Mouse (Mus musculus) hindbrain, embryonic 16.5 days (tissue): ENCODE measurements at regions not wholly inside any gene's neighbourhood (a gene's known extent, or its start where the extent isn't known, plus 50 kb on each side); places are given as distances from the start of the nearest gene placed in this dataset.

ENCODE experiments used
- ATAC-seq: fragments of 200-750 bp; cut with Nextera tagmentation; 2 replicates; pipeline ENCODE4 v1.8.0; 2017; ENCODE audit warnings: moderate TSS enrichment, moderate library complexity
- H3K27ac ChIP-seq: fragments of 300-500 bp; sonication (generic); 2 replicates; pipeline ENCODE4 v1.5.1; 2014; ENCODE audit warnings: low read depth, mild to moderate bottlenecking, control low read depth, low read length, moderate library complexity
- H3K27me3 ChIP-seq: fragments of 300-500 bp; sonication (generic); replicated peaks from 2 replicates; pipeline ENCODE4 v1.6.1; 2014; ENCODE audit warnings: low read length; ENCODE audit not compliant: control insufficient read depth, insufficient read depth
- H3K36me3 ChIP-seq: fragments of 300-500 bp; sonication (generic); 2 replicates; pipeline ENCODE4 v1.6.1; 2014; ENCODE audit warnings: mild to moderate bottlenecking, low read length, moderate library complexity, mixed read lengths; ENCODE audit not compliant: control insufficient read depth, insufficient read depth
- H3K4me1 ChIP-seq: fragments of 300-500 bp; sonication (generic); 2 replicates; pipeline ENCODE4 v1.6.1; 2014; ENCODE audit warnings: low read depth, low read length; ENCODE audit not compliant: control insufficient read depth, insufficient read depth
- H3K4me2 ChIP-seq: fragments of 300-500 bp; sonication (generic); 2 replicates; pipeline ENCODE4 v1.6.1; 2014; ENCODE audit warnings: mild to moderate bottlenecking, low read length, control low read depth, moderate library complexity
- H3K4me3 ChIP-seq: fragments of 300-500 bp; sonication (generic); 2 replicates; pipeline ENCODE4 v1.5.1; 2014; ENCODE audit warnings: mild to moderate bottlenecking, low read length, control low read depth, moderate library complexity
- H3K9ac ChIP-seq: fragments of 300-500 bp; sonication (generic); 2 replicates; pipeline ENCODE4 v1.6.1; 2014; ENCODE audit warnings: low read depth, mild to moderate bottlenecking, control low read depth, low read length, moderate library complexity
- H3K9me3 ChIP-seq: fragments of 300-500 bp; sonication (generic); 2 replicates; pipeline ENCODE4 v1.6.1; 2014; ENCODE audit warnings: mild to moderate bottlenecking, low read length, moderate library complexity; ENCODE audit not compliant: control insufficient read depth
- WGBS: fragments of 180-500 bp; shearing (Covaris S2); extraction: QIAGEN DNeasy Blood & Tissue Kit; methylation state at CpG from one replicate; pipeline ENCODE4 v1.1.7; 2014; 5-methylcytosine and 5-hydroxymethylcytosine counted together

DNA sequence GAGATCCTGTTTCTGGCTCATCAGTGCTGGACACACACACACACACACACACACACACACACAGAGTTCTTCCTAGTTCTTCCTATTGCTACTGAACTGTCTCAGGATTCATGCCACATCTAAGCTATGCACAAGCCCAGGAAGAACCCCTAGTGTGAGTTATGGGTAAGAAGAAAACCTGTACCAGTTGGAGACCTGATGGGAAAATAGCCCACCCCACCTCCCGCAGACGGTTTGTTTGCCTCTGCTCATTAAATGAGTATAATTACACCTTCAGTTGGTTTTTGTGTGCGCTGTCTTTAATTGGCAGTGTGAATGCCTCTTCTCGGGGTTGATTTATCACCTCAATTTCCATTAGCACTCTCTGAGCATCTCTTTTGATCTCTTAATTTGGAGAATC is 165.8 kb upstream of the Mocs1 start:
- H3K4me2 ChIP-seq: no peak overlapping the region
- H3K36me3 ChIP-seq: no peaks in the 10 kb centered on the region
- no peak overlapping the region for H3K27ac ChIP-seq
- no peaks in the 10 kb centered on the region for H3K9me3 ChIP-seq
- 36% methylated on average over 4 of the region's 4 CpGs for WGBS
- ATAC-seq: peak; percentile 24; the same call in 1 of the 2 replicates
- H3K9ac ChIP-seq: no peak overlapping the region
- no peaks in the 10 kb centered on the region for H3K4me1 ChIP-seq
- H3K4me3 ChIP-seq: no peak overlapping the region
- no peaks in the 10 kb centered on the region for H3K27me3 ChIP-seq

DNA sequence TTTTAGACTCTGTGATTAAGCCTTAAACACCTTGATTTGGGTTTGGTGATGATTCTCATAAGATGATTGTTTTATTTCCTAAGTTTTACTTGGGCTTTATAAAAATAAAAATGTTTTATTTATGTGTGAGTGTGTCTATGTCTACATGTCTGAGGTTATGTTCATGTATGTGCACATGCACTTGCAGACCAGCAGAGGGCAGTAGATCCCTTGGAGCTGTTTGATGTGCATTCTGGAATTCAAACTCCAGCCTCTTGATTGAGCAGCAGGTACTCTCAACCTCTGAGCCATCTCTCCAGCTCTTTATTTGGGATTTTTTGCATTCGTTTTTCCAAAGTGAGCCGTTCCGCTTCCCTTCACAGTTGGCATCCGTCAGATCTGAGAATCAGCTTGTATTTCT is 161.8 kb upstream of the Mocs1 start:
- Histone ChIP-seq H3K4me2 (no peak overlapping the region), H3K9me3 (no peaks in the 10 kb centered on the region), H3K36me3 (no peaks in the 10 kb centered on the region), H3K4me3 (no peak overlapping the region), H3K4me1 (no peaks in the 10 kb centered on the region), H3K27me3 (no peaks in the 10 kb centered on the region), H3K27ac (no peak overlapping the region), H3K9ac (no peak overlapping the region)
- WGBS: 90% methylated on average over 4 of the region's 4 CpGs
- ATAC-seq: no peak

DNA sequence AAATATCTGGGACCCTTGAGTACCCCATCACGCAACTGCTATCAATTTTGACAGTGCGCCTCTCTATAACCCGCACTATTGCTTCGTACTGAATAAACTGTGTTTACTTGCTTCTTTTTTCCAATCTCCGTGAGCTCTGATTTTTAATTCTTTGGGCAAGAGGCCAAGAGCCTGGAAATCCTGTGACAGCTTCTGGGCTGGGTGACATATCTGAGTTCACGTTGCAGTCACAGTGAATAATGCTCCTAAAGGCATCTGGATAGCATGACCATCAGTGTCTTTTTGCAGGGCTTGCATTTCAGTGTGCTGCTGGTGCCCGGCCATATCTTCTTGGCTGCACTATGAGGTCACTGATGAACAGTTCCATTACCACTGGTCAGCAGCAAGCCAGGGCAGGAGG is 158.2 kb upstream of the Mocs1 start:
- 73% methylated on average over 7 of the region's 7 CpGs for WGBS
- H3K36me3 ChIP-seq: no peaks in the 10 kb centered on the region

DNA sequence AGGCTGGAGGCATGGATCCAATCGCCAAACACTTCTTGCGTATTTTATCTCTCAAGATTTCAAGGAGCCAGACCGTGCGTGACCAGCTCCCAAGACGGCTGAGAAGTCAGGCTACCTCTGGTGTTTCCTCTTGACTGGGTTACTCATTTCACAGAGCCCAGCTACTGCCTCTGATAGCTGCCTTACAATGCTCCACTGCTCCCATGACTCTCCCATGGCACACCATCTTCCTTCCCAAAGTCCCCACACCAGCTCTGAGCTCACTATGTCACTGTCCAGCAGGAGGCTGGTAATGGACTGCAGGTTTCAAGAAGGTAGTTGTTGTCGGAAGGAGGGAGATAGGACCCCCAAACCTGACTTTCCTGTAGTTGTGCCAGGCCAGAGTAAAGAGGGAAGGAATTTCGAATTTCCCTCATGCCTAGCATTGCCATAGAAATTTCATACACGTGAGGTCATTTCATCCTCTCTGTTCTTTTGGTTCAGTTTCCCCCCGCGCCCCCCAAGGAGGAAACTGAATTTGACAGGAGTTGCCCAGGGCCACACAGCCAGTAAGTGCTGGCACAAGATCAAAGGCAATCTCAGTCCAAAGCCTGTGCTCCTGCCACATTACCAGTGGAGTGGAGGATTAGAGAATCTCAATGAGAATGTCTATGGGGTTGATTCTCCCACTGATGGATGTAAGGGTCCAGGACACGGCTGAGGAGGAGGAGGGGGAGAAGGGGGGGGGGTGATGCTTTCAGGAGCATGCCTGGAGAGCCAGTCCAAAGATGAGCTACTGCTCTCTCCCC is 155.3 kb upstream of the Mocs1 start:
- Histone ChIP-seq H3K27me3 (no peaks in the 10 kb centered on the region), H3K9me3 (no peaks in the 10 kb centered on the region), H3K4me3 (no peak overlapping the region), H3K36me3 (no peaks in the 10 kb centered on the region), H3K27ac (no peak overlapping the region), H3K4me2 (no peak overlapping the region), H3K9ac (no peak overlapping the region), H3K4me1 (no peaks in the 10 kb centered on the region)
- 72% methylated on average over 10 of the region's 11 CpGs for WGBS
- ATAC-seq: no peak

More for the DNA sequence above, 158.2 kb upstream of the Mocs1 start:
- ATAC-seq: 0 out of 2 replicates have a peak, but pooled peaks have one; percentile 37
- Histone ChIP-seq H3K9ac (no peak overlapping the region), H3K9me3 (no peaks in the 10 kb centered on the region), H3K27me3 (no peaks in the 10 kb centered on the region), H3K4me3 (no peak overlapping the region), H3K4me2 (no peak overlapping the region), H3K27ac (no peak overlapping the region), H3K4me1 (no peaks in the 10 kb centered on the region)

DNA sequence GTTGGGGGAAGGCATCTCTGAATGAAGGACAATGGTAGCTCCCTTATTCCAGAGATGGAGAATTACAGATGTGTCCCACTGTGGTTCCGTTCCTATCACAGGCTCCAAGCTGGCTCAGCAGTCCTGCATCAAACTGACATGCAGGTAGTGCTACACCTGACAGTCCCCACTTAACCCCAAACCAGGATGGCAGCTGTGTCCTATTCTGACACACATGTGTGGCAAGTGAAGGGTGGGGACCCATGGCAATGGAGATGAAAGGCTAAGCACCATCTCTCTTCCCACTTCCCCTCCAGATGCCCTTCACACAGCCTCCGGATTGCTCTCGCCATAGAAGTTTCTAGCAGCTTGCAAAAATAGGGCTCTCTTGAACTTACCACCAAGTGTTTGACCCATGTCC is 153.2 kb upstream of the Mocs1 start:
- Histone ChIP-seq H3K36me3 (no peaks in the 10 kb centered on the region), H3K27me3 (no peaks in the 10 kb centered on the region), H3K4me1 (no peaks in the 10 kb centered on the region; the same call in 1 of the 2 replicates), H3K4me2 (no peak overlapping the region), H3K27ac (no peak overlapping the region), H3K9me3 (no peaks in the 10 kb centered on the region), H3K9ac (no peak overlapping the region), H3K4me3 (no peak overlapping the region)
- 92% methylated on average over 3 of the region's 3 CpGs for WGBS
- no peak for ATAC-seq

DNA sequence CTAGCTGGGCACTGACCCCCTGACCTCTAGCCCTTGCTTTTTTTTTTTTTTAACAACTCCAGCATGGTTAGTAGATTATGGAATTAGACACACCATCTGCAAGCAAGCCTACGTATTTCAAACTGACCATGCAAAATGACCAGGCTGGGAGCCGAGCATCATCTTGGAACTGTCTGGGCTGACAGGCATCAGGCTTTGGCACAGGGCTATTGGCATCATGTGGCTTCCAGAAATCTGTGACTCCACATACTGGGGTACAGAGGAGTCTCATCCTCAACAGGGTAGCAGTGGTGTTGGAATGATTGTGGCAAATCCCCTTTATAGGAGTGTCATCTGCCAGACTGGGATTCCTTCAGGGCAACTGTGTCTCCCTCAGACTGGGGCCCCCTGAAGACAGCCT is 152.7 kb upstream of the Mocs1 start:
- WGBS: 77% methylated on average over 2 of the region's 2 CpGs
- no peaks in the 10 kb centered on the region for H3K27me3 ChIP-seq
- no peak for ATAC-seq

DNA sequence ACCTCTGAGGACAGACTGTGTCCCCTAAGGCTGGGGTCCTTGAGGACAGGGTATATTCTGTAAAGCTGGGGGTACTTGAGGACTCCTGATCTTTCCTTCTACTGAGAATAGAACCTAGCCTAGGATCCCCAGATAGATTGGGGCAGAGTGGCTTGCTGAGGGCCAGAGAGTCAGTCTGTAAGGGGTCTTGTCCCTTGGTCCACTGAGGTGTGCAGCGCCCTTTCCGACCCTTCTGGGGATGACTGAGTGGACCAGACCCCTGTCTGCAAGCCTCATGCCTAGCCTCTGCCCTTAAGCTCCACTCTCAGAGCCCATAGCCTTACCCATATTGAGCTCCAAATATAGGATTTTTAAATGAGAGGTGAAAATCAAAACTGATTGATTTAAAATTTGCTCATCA is 152.2 kb upstream of the Mocs1 start:
- H3K36me3 ChIP-seq: no peaks in the 10 kb centered on the region
- no peak overlapping the region for H3K9ac ChIP-seq
- no peak overlapping the region for H3K4me2 ChIP-seq
- no peak overlapping the region for H3K4me3 ChIP-seq
- ATAC-seq: no peak
- no peaks in the 10 kb centered on the region for H3K9me3 ChIP-seq
- no peaks in the 10 kb centered on the region for H3K27me3 ChIP-seq
- H3K27ac ChIP-seq: no peak overlapping the region
- no peaks in the 10 kb centered on the region; the same call in 1 of the 2 replicates for H3K4me1 ChIP-seq
- 95% methylated on average over 2 of the region's 2 CpGs for WGBS

More for the DNA sequence above, 152.7 kb upstream of the Mocs1 start:
- no peak overlapping the region for H3K9ac ChIP-seq
- no peaks in the 10 kb centered on the region; the same call in 1 of the 2 replicates for H3K4me1 ChIP-seq
- no peak overlapping the region for H3K4me3 ChIP-seq
- no peak overlapping the region for H3K27ac ChIP-seq
- H3K4me2 ChIP-seq: no peak overlapping the region
- H3K36me3 ChIP-seq: no peaks in the 10 kb centered on the region
- H3K9me3 ChIP-seq: no peaks in the 10 kb centered on the region

DNA sequence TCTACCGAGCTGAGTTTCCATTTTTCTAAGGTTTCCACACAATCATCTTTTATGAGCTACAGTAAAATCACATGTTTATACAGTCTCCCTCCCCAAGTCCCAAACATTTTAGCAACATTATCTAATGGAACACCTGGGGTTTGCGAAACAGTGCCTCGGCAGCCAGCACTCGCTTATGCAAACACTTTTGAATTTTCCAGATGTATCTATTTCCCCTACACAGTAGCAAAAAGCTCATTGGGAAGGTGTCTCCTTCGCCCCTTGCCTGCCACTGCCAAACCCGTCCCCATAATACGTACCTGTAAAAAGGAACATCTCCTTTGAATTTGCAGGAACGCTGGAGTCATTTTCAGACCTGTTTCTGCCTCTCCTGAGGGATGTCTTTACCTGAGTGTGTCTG is 149.6 kb upstream of the Mocs1 start:
- H3K9ac ChIP-seq: no peak overlapping the region
- WGBS: 85% methylated on average over 8 of the region's 8 CpGs
- H3K27ac ChIP-seq: no peak overlapping the region

DNA sequence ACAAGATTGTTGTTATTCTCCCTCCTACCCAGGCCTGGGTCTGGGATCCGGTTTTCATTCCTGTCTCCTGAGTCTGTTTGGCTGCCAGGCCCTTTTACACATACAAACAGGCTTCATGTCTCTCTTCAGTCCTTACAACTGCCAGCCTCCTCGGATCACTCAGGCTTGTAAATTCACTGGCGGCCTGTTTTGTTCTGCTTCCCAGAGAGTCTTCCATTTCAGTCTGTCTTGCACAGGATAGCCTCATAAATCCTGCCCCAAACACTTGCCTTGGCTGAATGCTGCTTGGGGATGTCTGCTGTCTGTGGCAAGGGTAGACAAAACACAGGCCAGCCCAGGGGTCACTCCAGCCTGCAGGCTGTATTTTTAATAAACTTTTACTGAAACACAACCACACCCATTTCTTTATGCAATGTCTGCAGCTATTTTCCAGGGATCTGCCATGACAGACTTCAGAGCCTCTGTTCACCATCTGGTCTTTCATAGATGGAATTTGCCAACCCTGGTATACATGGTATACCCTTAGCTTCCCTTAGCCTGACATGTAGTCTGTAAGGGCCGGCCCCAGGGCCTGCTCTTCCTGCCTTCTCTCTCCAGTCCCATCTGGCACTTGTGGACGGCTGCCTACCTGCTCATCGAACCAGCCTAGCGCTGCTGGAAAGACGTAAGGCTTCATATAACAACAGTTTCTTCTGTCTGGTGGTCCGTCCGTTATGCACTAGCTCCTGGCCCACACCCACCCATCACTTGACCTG is 149.0 kb upstream of the Mocs1 start:
- Histone ChIP-seq H3K27me3 (no peaks in the 10 kb centered on the region), H3K4me3 (no peak overlapping the region), H3K36me3 (no peaks in the 10 kb centered on the region), H3K9me3 (no peaks in the 10 kb centered on the region), H3K4me1 (no peaks in the 10 kb centered on the region; the same call in 1 of the 2 replicates), H3K9ac (no peak overlapping the region), H3K4me2 (no peak overlapping the region), H3K27ac (no peak overlapping the region)
- 57% methylated on average over 10 of the region's 10 CpGs for WGBS
- peak; percentile 50; the same call in 1 of the 2 replicates for ATAC-seq

More for the DNA sequence above, 149.6 kb upstream of the Mocs1 start:
- ATAC-seq: no peak
- Histone ChIP-seq H3K9me3 (no peaks in the 10 kb centered on the region), H3K27me3 (no peaks in the 10 kb centered on the region), H3K36me3 (no peaks in the 10 kb centered on the region), H3K4me3 (no peak overlapping the region), H3K4me2 (no peak overlapping the region), H3K4me1 (no peaks in the 10 kb centered on the region; the same call in 1 of the 2 replicates)
